Mouse (Mus musculus): ENCODE data around the gene Cenpv. TPM values are rescaled to one million over a fixed set of nuclear protein-coding genes. Genes with fewer than 3 reads are reported as not detected.

Cenpv gene
- polyA plus RNA-seq, 1 experiment: 21.6 TPM

- no peaks in the 10 kb centered on the region for H3K27me3 ChIP-seq (ENCODE audit: control insufficient read depth, insufficient read depth, insufficient read length)
- peak overlapping the region; percentile 74 for H3K4me3 ChIP-seq (ENCODE audit: insufficient read depth, poor library complexity, severe bottlenecking)
- H3K79me3 ChIP-seq (ENCODE audit: low read depth): peaks cover 27% of the 10 kb centered on the region
- H3K79me2 ChIP-seq (ENCODE audit: control insufficient read depth, insufficient read depth): peaks cover 44% of the 10 kb centered on the region
- TF ChIP-seq MAX (IDR thresholded peaks at IDR 0.05) (peak; percentile 74), MYOG (IDR thresholded peaks at IDR 0.05; ENCODE audit: control insufficient read depth, extremely low read depth, insufficient read length) (no peak)
- H3K36me3 ChIP-seq (ENCODE audit: control insufficient read depth, insufficient read depth): peaks cover 27% of the 10 kb centered on the region
- peak overlapping the region; percentile 68 for H3ac ChIP-seq (ENCODE audit: control insufficient read depth, insufficient read length, low read depth)
Measured at GRCm38 (mm10) chr11:62551226-62552119, 12.4 kb upstream of the Cenpv start.

GRCm38 (mm10) chr11:62550727-62551225 is 11.7 kb upstream of the Cenpv start, which contains the start of gene Ubb:
Gene Ubb (plus strand): TSS chr11:62551171.
- H3K27me3 ChIP-seq (ENCODE audit: control insufficient read depth, insufficient read depth, insufficient read length): no peaks in the 10 kb centered on the region
- peak within 1 kb of the TSS; percentile 74 for H3K4me3 ChIP-seq (ENCODE audit: insufficient read depth, poor library complexity, severe bottlenecking)
- H3K36me3 ChIP-seq (ENCODE audit: control insufficient read depth, insufficient read depth): peaks cover 27% of the 10 kb centered on the region

GRCm38 (mm10) chr11:62550227-62550685 is 11.2 kb upstream of the Cenpv start:
- Histone ChIP-seq H3K36me3 (ENCODE audit: control insufficient read depth, insufficient read depth) (peaks cover 26% of the 10 kb centered on the region), H3K4me3 (ENCODE audit: insufficient read depth, poor library complexity, severe bottlenecking) (peak overlapping the region; percentile 74), H3ac (ENCODE audit: control insufficient read depth, insufficient read length, low read depth) (peak overlapping the region; percentile 83), H3K79me2 (ENCODE audit: control insufficient read depth, insufficient read depth) (peaks cover 44% of the 10 kb centered on the region), H3K79me3 (ENCODE audit: low read depth) (peaks cover 27% of the 10 kb centered on the region), H3K27me3 (ENCODE audit: control insufficient read depth, insufficient read depth, insufficient read length) (no peaks in the 10 kb centered on the region)
- no peak for TF ChIP-seq MYOG (IDR thresholded peaks at IDR 0.05; ENCODE audit: control insufficient read depth, extremely low read depth, insufficient read length)
- TF ChIP-seq USF1 (IDR thresholded peaks at IDR 0.05; ENCODE audit: low read depth): peak; percentile 58

More at GRCm38 (mm10) chr11:62550727-62551225, 11.7 kb upstream of the Cenpv start, which contains the start of gene Ubb:
- TF ChIP-seq MAX (IDR thresholded peaks at IDR 0.05): peak; percentile 50
- no peak for TF ChIP-seq USF1 (IDR thresholded peaks at IDR 0.05; ENCODE audit: low read depth)
- peaks cover 27% of the 10 kb centered on the region for H3K79me3 ChIP-seq (ENCODE audit: low read depth)
- H3K79me2 ChIP-seq (ENCODE audit: control insufficient read depth, insufficient read depth): peaks cover 44% of the 10 kb centered on the region
- H3ac ChIP-seq (ENCODE audit: control insufficient read depth, insufficient read length, low read depth): peak within 1 kb of the TSS; percentile 83

- Histone ChIP-seq H3ac (ENCODE audit: control insufficient read depth, insufficient read length, low read depth) (no peak overlapping the region), H3K27me3 (ENCODE audit: control insufficient read depth, insufficient read depth, insufficient read length) (no peaks in the 10 kb centered on the region), H3K36me3 (ENCODE audit: control insufficient read depth, insufficient read depth) (peaks cover 21% of the 10 kb centered on the region), H3K79me3 (ENCODE audit: low read depth) (peaks cover 27% of the 10 kb centered on the region), H3K79me2 (ENCODE audit: control insufficient read depth, insufficient read depth) (peaks cover 40% of the 10 kb centered on the region), H3K4me3 (ENCODE audit: insufficient read depth, poor library complexity, severe bottlenecking) (peak overlapping the region; percentile 74)
- peak; percentile 5 for TF ChIP-seq CEBPB (IDR thresholded peaks at IDR 0.05; ENCODE audit: low read depth)
- TF ChIP-seq MYOD1 (IDR thresholded peaks at IDR 0.05; ENCODE audit: control insufficient read depth, insufficient read length, low read depth): no peak
Measured at GRCm38 (mm10) chr11:62549782-62550181, 10.7 kb upstream of the Cenpv start.

GRCm38 (mm10) chr11:62543991-62544390 is 4.9 kb upstream of the Cenpv start:
- no peak overlapping the region for H3K4me3 ChIP-seq (ENCODE audit: insufficient read depth, poor library complexity, severe bottlenecking)

GRCm38 (mm10) chr11:62541581-62541980 is 2.5 kb upstream of the Cenpv start:
- H3ac ChIP-seq (ENCODE audit: control insufficient read depth, insufficient read length, low read depth): no peak overlapping the region
- no peaks in the 10 kb centered on the region for H3K79me3 ChIP-seq (ENCODE audit: low read depth)
- H3K4me3 ChIP-seq (ENCODE audit: insufficient read depth, poor library complexity, severe bottlenecking): no peak overlapping the region
- TF ChIP-seq CEBPB (IDR thresholded peaks at IDR 0.05; ENCODE audit: low read depth): no peak
- TF ChIP-seq MYOG (IDR thresholded peaks at IDR 0.05; ENCODE audit: control insufficient read depth, extremely low read depth, insufficient read length): no peak
- no peak for TF ChIP-seq MYOD1 (IDR thresholded peaks at IDR 0.05; ENCODE audit: control insufficient read depth, insufficient read length, low read depth)
- no peak for TF ChIP-seq FOSL1 (IDR thresholded peaks at IDR 0.05; ENCODE audit: insufficient read depth, low read length, poor library complexity, severe bottlenecking)
- no peak for TF ChIP-seq MAX (IDR thresholded peaks at IDR 0.05)
- TF ChIP-seq USF1 (IDR thresholded peaks at IDR 0.05; ENCODE audit: low read depth): no peak
- TF ChIP-seq CTCF (IDR thresholded peaks at IDR 0.05; ENCODE audit: control insufficient read depth, insufficient read depth, insufficient read length): no peak
- H3K27me3 ChIP-seq (ENCODE audit: control insufficient read depth, insufficient read depth, insufficient read length): no peaks in the 10 kb centered on the region
- peaks cover 10% of the 10 kb centered on the region for H3K79me2 ChIP-seq (ENCODE audit: control insufficient read depth, insufficient read depth)
- no peaks in the 10 kb centered on the region for H3K36me3 ChIP-seq (ENCODE audit: control insufficient read depth, insufficient read depth)

More at GRCm38 (mm10) chr11:62543991-62544390, 4.9 kb upstream of the Cenpv start:
- H3K79me2 ChIP-seq (ENCODE audit: control insufficient read depth, insufficient read depth): no peaks in the 10 kb centered on the region
- no peaks in the 10 kb centered on the region for H3K27me3 ChIP-seq (ENCODE audit: control insufficient read depth, insufficient read depth, insufficient read length)
- H3ac ChIP-seq (ENCODE audit: control insufficient read depth, insufficient read length, low read depth): no peak overlapping the region
- H3K79me3 ChIP-seq (ENCODE audit: low read depth): no peaks in the 10 kb centered on the region
- H3K36me3 ChIP-seq (ENCODE audit: control insufficient read depth, insufficient read depth): no peaks in the 10 kb centered on the region
- no peak for TF ChIP-seq USF1 (IDR thresholded peaks at IDR 0.05; ENCODE audit: low read depth)
- TF ChIP-seq CEBPB (IDR thresholded peaks at IDR 0.05; ENCODE audit: low read depth): no peak
- no peak for TF ChIP-seq FOSL1 (IDR thresholded peaks at IDR 0.05; ENCODE audit: insufficient read depth, low read length, poor library complexity, severe bottlenecking)
